Mouse (Mus musculus): ENCODE measurements at regions not wholly inside any gene's neighbourhood (a gene's known extent, or its start where the extent isn't known, plus 50 kb on each side); places are given as distances from the start of the nearest gene placed in this dataset.

DNA sequence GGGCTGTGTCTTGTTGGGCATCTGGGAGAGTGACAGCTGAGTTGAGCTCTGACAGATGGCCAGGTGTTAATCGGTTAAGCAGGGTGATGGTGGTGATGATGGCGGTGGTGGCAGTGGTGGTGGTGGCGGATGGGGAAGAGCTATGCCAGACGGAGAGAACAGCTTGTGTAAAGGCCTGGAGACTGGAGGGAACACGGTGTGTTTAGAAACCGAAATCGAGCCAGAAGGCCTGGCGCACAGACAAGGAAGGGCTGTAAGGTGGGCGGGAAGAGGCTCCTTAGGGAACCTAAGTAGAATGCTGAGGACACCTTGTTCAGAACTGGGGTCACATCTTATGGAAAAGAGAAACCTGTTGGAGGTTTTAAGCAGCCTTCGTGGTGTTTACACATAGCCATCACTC is 698.5 kb downstream of the Hs3st4 start:
- TF ChIP-seq CTCF (IDR thresholded peaks at IDR 0.05; ENCODE audit: insufficient read depth, low read length) (no peak), POLR2A (IDR thresholded peaks at IDR 0.05; ENCODE audit: borderline replicate concordance, extremely low read depth, low read depth, low read length) (no peak)
